Mouse (Mus musculus) ES-Bruce4 (cell line): ENCODE results near the gene Rcbtb2. TPM values are rescaled to one million over a fixed set of nuclear protein-coding genes. Genes with fewer than 3 reads are reported as not detected.

Experiments used
- H3K27ac ChIP-seq: 2 replicates; pipeline ENCODE4 v1.5.1; 2012; ENCODE audit warnings: low read length, inconsistent platforms; ENCODE audit not compliant: insufficient read depth
- H3K27me3 ChIP-seq: 2 replicates; pipeline ENCODE4 v1.6.1; 2012; ENCODE audit warnings: mild to moderate bottlenecking, low read length, inconsistent platforms; ENCODE audit not compliant: control insufficient read depth, poor library complexity, insufficient read depth, severe bottlenecking
- H3K36me3 ChIP-seq: 2 replicates; pipeline ENCODE4 v1.6.1; 2012; ENCODE audit warnings: inconsistent platforms, mild to moderate bottlenecking, low read length, moderate library complexity; ENCODE audit not compliant: control insufficient read depth, poor library complexity, insufficient read depth, severe bottlenecking
- H3K4me1 ChIP-seq: one replicate; pipeline ENCODE4 v1.8.1; 2011; ENCODE audit warnings: low read length; ENCODE audit not compliant: control insufficient read depth, insufficient read depth
- H3K4me3 ChIP-seq: 2 replicates; pipeline ENCODE4 v1.5.1; 2011; ENCODE audit warnings: low read depth, mild to moderate bottlenecking, low read length
- H3K9ac ChIP-seq: 2 replicates; pipeline ENCODE4 v1.6.1; 2012; ENCODE audit warnings: low read depth, mild to moderate bottlenecking, inconsistent platforms; ENCODE audit not compliant: poor library complexity, severe bottlenecking
- H3K9me3 ChIP-seq: replicated peaks from 2 replicates; pipeline ENCODE4 v1.6.1; 2012; ENCODE audit warnings: mild to moderate bottlenecking, low read length, inconsistent platforms; ENCODE audit not compliant: control insufficient read depth, poor library complexity, insufficient read depth, severe bottlenecking
- CTCF ChIP-seq: IDR thresholded peaks from one replicate; pipeline ENCODE4 v1.8.1; 2011; ENCODE audit warnings: low read depth, low read length
- EP300 ChIP-seq: IDR thresholded peaks from 2 replicates; pipeline ENCODE4 v1.6.1; 2011; ENCODE audit warnings: low read depth, low read length; ENCODE audit not compliant: insufficient read depth
- POLR2A ChIP-seq: IDR thresholded peaks from one replicate; pipeline ENCODE4 v1.8.1; 2011; ENCODE audit warnings: low read length; ENCODE audit not compliant: insufficient read depth
- polyA plus RNA-seq: library from polyadenylated mRNA; stranded (reverse); fragments of >200 nt; gene quantifications from 2 replicates; pipeline ENCODE4 v1.2.4, GENCODE M21; 2011; ENCODE audit warnings: low read depth; ENCODE audit not compliant: missing spikeins, insufficient read depth, insufficient read length

Rcbtb2 gene
- polyA plus RNA-seq, 1 experiment = 74.1 TPM

DNA sequence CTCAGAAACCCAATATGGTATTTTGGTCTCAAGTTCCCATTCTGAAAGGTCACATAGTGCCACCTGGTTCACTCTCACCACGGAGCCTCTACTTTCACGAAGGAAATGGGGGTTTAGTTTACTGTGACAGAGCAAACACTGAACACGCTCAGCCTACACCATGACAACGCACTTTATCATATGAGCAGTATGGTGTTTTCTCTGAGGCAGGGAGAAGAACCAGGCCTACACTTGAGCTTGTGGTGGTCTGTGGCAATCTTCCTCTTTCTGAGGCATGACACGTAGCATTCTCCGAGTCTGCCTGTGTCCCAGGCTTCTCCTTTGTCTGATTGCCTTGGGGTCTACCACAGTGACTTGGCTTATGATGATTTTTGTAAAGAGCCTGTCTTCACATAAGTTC lies 53.0 kb downstream of the Rcbtb2 start:
- no peaks in the 10 kb centered on the region for H3K27me3 ChIP-seq
- TF ChIP-seq CTCF = no peak
- no peak for TF ChIP-seq POLR2A
- TF ChIP-seq EP300 = no peak
- no peaks in the 10 kb centered on the region for H3K36me3 ChIP-seq
- no peak overlapping the region for H3K27ac ChIP-seq
- no peak overlapping the region for H3K9ac ChIP-seq
- H3K4me3 ChIP-seq = no peak overlapping the region
- H3K9me3 ChIP-seq = no peaks in the 10 kb centered on the region
- no peaks in the 10 kb centered on the region for H3K4me1 ChIP-seq

DNA sequence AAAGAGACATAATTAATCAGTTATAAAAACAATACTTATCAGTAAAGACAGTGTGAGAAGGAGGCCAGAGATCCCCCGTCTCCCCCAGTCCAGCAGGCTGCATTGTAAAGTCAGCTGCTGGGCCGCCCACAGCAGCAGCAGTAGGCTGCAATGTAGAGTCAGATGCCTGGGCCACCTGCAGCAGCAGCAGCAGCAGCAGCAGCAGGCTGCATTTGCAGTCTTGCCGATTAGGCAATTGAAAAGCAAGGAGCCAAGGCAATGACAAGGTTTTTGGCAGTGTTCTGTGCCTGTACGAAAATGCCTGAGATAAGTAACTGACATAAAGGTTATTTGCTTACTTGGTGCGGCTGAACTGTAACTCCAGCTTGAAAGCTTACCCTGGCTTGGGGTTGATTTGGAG lies 53.4 kb downstream of the Rcbtb2 start:
- no peaks in the 10 kb centered on the region for H3K36me3 ChIP-seq
- H3K4me3 ChIP-seq = no peak overlapping the region

DNA sequence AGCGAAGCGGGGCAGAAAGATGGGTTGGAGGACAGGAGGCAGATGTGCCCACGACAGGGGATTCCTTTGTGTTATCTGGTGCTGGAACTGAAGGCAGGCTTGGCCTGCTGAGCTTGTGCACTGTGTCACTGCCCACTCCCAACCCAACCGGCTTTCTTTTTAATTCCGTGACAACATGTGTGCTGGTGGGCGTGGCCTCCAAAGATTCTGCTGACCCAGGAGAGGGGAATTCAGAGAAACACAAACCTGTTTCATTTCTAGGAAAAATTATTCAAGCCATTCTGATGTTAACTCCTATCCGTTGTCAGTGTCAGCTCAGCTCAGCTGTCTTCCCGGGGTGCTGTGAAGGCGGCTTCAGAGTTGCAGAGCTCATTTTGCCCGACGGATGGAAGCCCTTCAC lies 55.1 kb downstream of the Rcbtb2 start:
- Histone ChIP-seq H3K4me1 (no peaks in the 10 kb centered on the region), H3K36me3 (peaks cover 12% of the 10 kb centered on the region), H3K9me3 (peaks cover 18% of the 10 kb centered on the region), H3K9ac (no peak overlapping the region), H3K27me3 (no peaks in the 10 kb centered on the region), H3K4me3 (no peak overlapping the region), H3K27ac (no peak overlapping the region)
- TF ChIP-seq EP300 (no peak), POLR2A (no peak), CTCF (no peak)

More for the DNA sequence above, 53.4 kb downstream of the Rcbtb2 start:
- TF ChIP-seq EP300 = no peak
- no peak for TF ChIP-seq CTCF
- no peak for TF ChIP-seq POLR2A
- H3K9ac ChIP-seq = no peak overlapping the region
- H3K9me3 ChIP-seq = peaks cover 1% of the 10 kb centered on the region; the same call in 1 of the 2 replicates
- no peak overlapping the region for H3K27ac ChIP-seq
- no peaks in the 10 kb centered on the region for H3K4me1 ChIP-seq
- no peaks in the 10 kb centered on the region for H3K27me3 ChIP-seq

DNA sequence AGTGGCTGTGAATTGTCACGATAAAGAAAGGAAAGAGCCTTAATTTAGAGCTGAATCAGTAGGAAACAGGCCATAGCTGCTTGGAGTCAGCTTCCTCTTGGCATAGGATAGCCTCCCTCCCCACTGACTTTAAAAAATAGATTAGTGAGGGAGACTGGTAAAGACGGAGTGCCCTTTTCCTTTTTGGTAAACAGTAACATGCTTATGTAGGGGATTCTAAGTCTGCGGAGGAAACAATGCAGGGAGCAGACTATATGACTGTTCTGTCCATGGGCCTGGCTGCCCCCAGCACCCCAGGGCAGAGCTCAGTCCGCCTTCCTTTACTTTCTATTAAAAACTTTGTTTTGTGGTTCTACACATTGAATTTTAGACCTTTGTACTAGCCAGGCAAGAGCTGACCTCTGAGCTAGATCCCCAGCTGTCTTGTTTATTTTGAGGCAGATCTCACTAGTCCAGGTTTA lies 56.4 kb downstream of the Rcbtb2 start:
- Histone ChIP-seq H3K27me3 (no peaks in the 10 kb centered on the region), H3K36me3 (peaks cover 14% of the 10 kb centered on the region), H3K9me3 (peaks cover 29% of the 10 kb centered on the region), H3K9ac (no peak overlapping the region), H3K4me1 (no peaks in the 10 kb centered on the region), H3K4me3 (no peak overlapping the region), H3K27ac (peak overlapping the region; percentile 66; the same call in 1 of the 2 replicates)
- TF ChIP-seq EP300 = no peak
- TF ChIP-seq POLR2A = no peak
- TF ChIP-seq CTCF = no peak

DNA sequence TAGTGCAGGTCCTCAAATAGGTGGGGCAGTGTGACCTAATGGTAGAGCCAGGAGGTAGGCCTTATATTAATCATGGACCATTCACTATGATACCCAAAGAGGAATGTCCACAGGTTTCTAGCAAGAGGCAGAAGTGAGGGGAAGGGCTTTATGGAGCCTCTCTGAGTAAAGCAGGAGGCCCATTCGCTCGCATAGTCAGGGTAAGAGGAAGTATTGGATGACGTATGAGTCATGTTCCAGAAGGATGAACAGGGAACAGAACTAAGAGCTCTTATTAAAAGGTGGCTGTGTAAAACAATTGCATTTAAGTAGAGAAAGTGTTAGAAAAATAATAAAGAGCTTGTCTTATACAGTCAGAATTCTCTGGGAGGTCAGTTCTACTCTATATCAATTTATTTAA lies 57.8 kb downstream of the Rcbtb2 start:
- Histone ChIP-seq H3K9ac (no peak overlapping the region), H3K27me3 (no peaks in the 10 kb centered on the region), H3K4me3 (no peak overlapping the region), H3K27ac (no peak overlapping the region), H3K36me3 (peaks cover 19% of the 10 kb centered on the region), H3K9me3 (peaks cover 43% of the 10 kb centered on the region), H3K4me1 (no peaks in the 10 kb centered on the region)
- TF ChIP-seq CTCF = no peak
- TF ChIP-seq EP300 = no peak
- TF ChIP-seq POLR2A = no peak

DNA sequence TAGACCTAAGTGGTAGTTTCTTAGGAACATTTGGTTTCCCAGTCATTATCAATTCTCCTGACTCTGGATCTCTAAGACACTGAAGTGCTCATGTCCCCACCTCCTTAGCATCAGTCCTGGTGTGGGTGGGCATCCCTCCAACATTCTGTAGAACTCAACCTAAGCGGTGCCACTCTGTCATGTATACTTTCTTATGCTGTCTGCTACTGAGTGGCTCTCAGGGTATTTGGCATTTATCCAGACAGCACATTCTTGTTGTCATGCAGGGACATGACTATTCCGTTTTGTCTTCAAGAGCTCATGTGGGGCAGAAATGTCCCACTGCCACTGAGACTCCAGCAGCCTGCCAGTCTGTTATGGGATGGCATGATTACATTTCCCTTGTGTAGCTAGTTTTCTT lies 58.3 kb downstream of the Rcbtb2 start:
- TF ChIP-seq POLR2A (no peak), EP300 (no peak)
- no peak overlapping the region for H3K4me3 ChIP-seq
- no peak overlapping the region; the same call in 1 of the 2 replicates for H3K27ac ChIP-seq
- no peak overlapping the region for H3K9ac ChIP-seq
- H3K36me3 ChIP-seq = peaks cover 20% of the 10 kb centered on the region
- no peaks in the 10 kb centered on the region for H3K4me1 ChIP-seq
- H3K9me3 ChIP-seq = peaks cover 48% of the 10 kb centered on the region
- no peaks in the 10 kb centered on the region for H3K27me3 ChIP-seq
